Mouse (Mus musculus): ENCODE data around the gene Pdzrn4. TPM values are rescaled to one million over a fixed set of nuclear protein-coding genes. Genes with fewer than 3 reads are reported as not detected.

Pdzrn4 gene
- polyA plus RNA-seq, 1 experiment from 2014 or later = 1.7 TPM

GRCm38 (mm10) chr15:92580742-92581383, 184.2 kb downstream of the Pdzrn4 start:
- Histone ChIP-seq H3K4me2 (ENCODE audit: low read depth, severe bottlenecking) (no peak overlapping the region), H3K4me3 (ENCODE audit: low read depth, low read length) (no peak overlapping the region), H3K4me1 (ENCODE audit: control insufficient read depth, insufficient read depth, low read length) (0 out of 2 replicates have a peak, but pooled peaks cover 3% of the 10 kb centered on the region), H3K9me3 (ENCODE audit: control insufficient read depth, low read length) (no peaks in the 10 kb centered on the region), H3K36me3 (ENCODE audit: control insufficient read depth, insufficient read depth, low read length) (no peaks in the 10 kb centered on the region), H3K27ac (replicated peaks; ENCODE audit: low read depth, low read length) (no peak overlapping the region), H3K27me3 (ENCODE audit: control insufficient read depth, insufficient read depth, low read length) (no peaks in the 10 kb centered on the region), H3K9ac (ENCODE audit: low read length) (no peak overlapping the region)
- DNase-seq (ENCODE audit: low spot score) (no peak), ATAC-seq (ENCODE audit: insufficient number of reproducible peaks, low FRiP score, low TSS enrichment, low read depth) (peak; percentile 54; the same call in 1 of the 2 replicates)
- WGBS = 48% methylated on average over 9 of the region's 9 CpGs

- Histone ChIP-seq H3K9me3 (ENCODE audit: control insufficient read depth, low read length) (no peaks in the 10 kb centered on the region), H3K9ac (ENCODE audit: low read length) (no peak overlapping the region), H3K27ac (replicated peaks; ENCODE audit: low read depth, low read length) (no peak overlapping the region), H3K4me2 (ENCODE audit: low read depth, severe bottlenecking) (no peak overlapping the region), H3K27me3 (ENCODE audit: control insufficient read depth, insufficient read depth, low read length) (no peaks in the 10 kb centered on the region), H3K36me3 (ENCODE audit: control insufficient read depth, insufficient read depth, low read length) (no peaks in the 10 kb centered on the region), H3K4me1 (ENCODE audit: control insufficient read depth, insufficient read depth, low read length) (0 out of 2 replicates have a peak, but pooled peaks cover 3% of the 10 kb centered on the region), H3K4me3 (ENCODE audit: low read depth, low read length) (no peak overlapping the region)
- DNase-seq (ENCODE audit: low spot score) (no peak), ATAC-seq (ENCODE audit: insufficient number of reproducible peaks, low FRiP score, low TSS enrichment, low read depth) (no peak)
- 91% methylated on average over 14 of the region's 14 CpGs for WGBS
Observed at GRCm38 (mm10) chr15:92584357-92585138, 187.9 kb downstream of the Pdzrn4 start.

GRCm38 (mm10) chr15:92587431-92587830, 190.8 kb downstream of the Pdzrn4 start:
- H3K27me3 ChIP-seq (ENCODE audit: control insufficient read depth, insufficient read depth, low read length) = no peaks in the 10 kb centered on the region
- no peaks in the 10 kb centered on the region for H3K4me1 ChIP-seq (ENCODE audit: control insufficient read depth, insufficient read depth, low read length)
- H3K4me2 ChIP-seq (ENCODE audit: low read depth, severe bottlenecking) = no peak overlapping the region
- DNase-seq (ENCODE audit: low spot score) = no peak
- WGBS = 84% methylated on average over 1 of the region's 1 CpGs
- H3K36me3 ChIP-seq (ENCODE audit: control insufficient read depth, insufficient read depth, low read length) = no peaks in the 10 kb centered on the region
- H3K9me3 ChIP-seq (ENCODE audit: control insufficient read depth, low read length) = no peaks in the 10 kb centered on the region
- no peak overlapping the region for H3K4me3 ChIP-seq (ENCODE audit: low read depth, low read length)
- no peak overlapping the region for H3K9ac ChIP-seq (ENCODE audit: low read length)
- ATAC-seq (ENCODE audit: insufficient number of reproducible peaks, low FRiP score, low TSS enrichment, low read depth) = no peak
- no peak overlapping the region for H3K27ac ChIP-seq (replicated peaks; ENCODE audit: low read depth, low read length)

GRCm38 (mm10) chr15:92594721-92595120, 198.0 kb downstream of the Pdzrn4 start:
- WGBS = 57% methylated on average over 2 of the region's 2 CpGs
- no peaks in the 10 kb centered on the region for H3K4me1 ChIP-seq (ENCODE audit: control insufficient read depth, insufficient read depth, low read length)
- H3K4me2 ChIP-seq (ENCODE audit: low read depth, severe bottlenecking) = no peak overlapping the region
- ATAC-seq (ENCODE audit: insufficient number of reproducible peaks, low FRiP score, low TSS enrichment, low read depth) (no peak), DNase-seq (ENCODE audit: low spot score) (no peak)
- H3K9ac ChIP-seq (ENCODE audit: low read length) = no peak overlapping the region
- no peaks in the 10 kb centered on the region for H3K36me3 ChIP-seq (ENCODE audit: control insufficient read depth, insufficient read depth, low read length)
- H3K9me3 ChIP-seq (ENCODE audit: control insufficient read depth, low read length) = no peaks in the 10 kb centered on the region
- H3K27me3 ChIP-seq (ENCODE audit: control insufficient read depth, insufficient read depth, low read length) = no peaks in the 10 kb centered on the region
- no peak overlapping the region for H3K27ac ChIP-seq (replicated peaks; ENCODE audit: low read depth, low read length)
- no peak overlapping the region for H3K4me3 ChIP-seq (ENCODE audit: low read depth, low read length)

- Histone ChIP-seq H3K9me3 (ENCODE audit: control insufficient read depth, low read length) (no peaks in the 10 kb centered on the region), H3K27ac (replicated peaks; ENCODE audit: low read depth, low read length) (no peak overlapping the region), H3K36me3 (ENCODE audit: control insufficient read depth, insufficient read depth, low read length) (no peaks in the 10 kb centered on the region), H3K4me3 (ENCODE audit: low read depth, low read length) (peak overlapping the region; percentile 28), H3K9ac (ENCODE audit: low read length) (peak overlapping the region; percentile 40), H3K4me1 (ENCODE audit: control insufficient read depth, insufficient read depth, low read length) (no peaks in the 10 kb centered on the region), H3K4me2 (ENCODE audit: low read depth, severe bottlenecking) (peak overlapping the region; percentile 72), H3K27me3 (ENCODE audit: control insufficient read depth, insufficient read depth, low read length) (no peaks in the 10 kb centered on the region)
- WGBS = 2% methylated on average over 20 of the region's 20 CpGs
- DNase-seq (ENCODE audit: low spot score) (peak; percentile 43), ATAC-seq (ENCODE audit: insufficient number of reproducible peaks, low FRiP score, low TSS enrichment, low read depth) (no peak)
Observed at GRCm38 (mm10) chr15:92597011-92597780, 200.5 kb downstream of the Pdzrn4 start.

- under 1% methylated on average over 18 of the region's 18 CpGs for WGBS
- ATAC-seq (ENCODE audit: insufficient number of reproducible peaks, low FRiP score, low TSS enrichment, low read depth) (no peak), DNase-seq (ENCODE audit: low spot score) (peak; percentile 45)
- peak overlapping the region; percentile 46 for H3K4me2 ChIP-seq (ENCODE audit: low read depth, severe bottlenecking)
- 0 out of 2 replicates have a peak overlapping the region, but pooled peaks have one; percentile 14 for H3K4me3 ChIP-seq (ENCODE audit: low read depth, low read length)
- H3K9ac ChIP-seq (ENCODE audit: low read length) = 0 out of 2 replicates have a peak overlapping the region, but pooled peaks have one; percentile 27
- H3K9me3 ChIP-seq (ENCODE audit: control insufficient read depth, low read length) = no peaks in the 10 kb centered on the region
- no peaks in the 10 kb centered on the region for H3K36me3 ChIP-seq (ENCODE audit: control insufficient read depth, insufficient read depth, low read length)
- H3K27ac ChIP-seq (replicated peaks; ENCODE audit: low read depth, low read length) = no peak overlapping the region
- H3K27me3 ChIP-seq (ENCODE audit: control insufficient read depth, insufficient read depth, low read length) = no peaks in the 10 kb centered on the region
- H3K4me1 ChIP-seq (ENCODE audit: control insufficient read depth, insufficient read depth, low read length) = no peaks in the 10 kb centered on the region
Observed at GRCm38 (mm10) chr15:92598380-92599295, 202.0 kb downstream of the Pdzrn4 start.

GRCm38 (mm10) chr15:92599381-92599780, 202.7 kb downstream of the Pdzrn4 start:
- DNase-seq (ENCODE audit: low spot score) (no peak), ATAC-seq (ENCODE audit: insufficient number of reproducible peaks, low FRiP score, low TSS enrichment, low read depth) (peak; percentile 53; the same call in 1 of the 2 replicates)
- Histone ChIP-seq H3K9ac (ENCODE audit: low read length) (no peak overlapping the region), H3K9me3 (ENCODE audit: control insufficient read depth, low read length) (no peaks in the 10 kb centered on the region), H3K27ac (replicated peaks; ENCODE audit: low read depth, low read length) (no peak overlapping the region), H3K27me3 (ENCODE audit: control insufficient read depth, insufficient read depth, low read length) (no peaks in the 10 kb centered on the region), H3K4me1 (ENCODE audit: control insufficient read depth, insufficient read depth, low read length) (no peaks in the 10 kb centered on the region), H3K4me2 (ENCODE audit: low read depth, severe bottlenecking) (peak overlapping the region; percentile 46), H3K4me3 (ENCODE audit: low read depth, low read length) (no peak overlapping the region), H3K36me3 (ENCODE audit: control insufficient read depth, insufficient read depth, low read length) (no peaks in the 10 kb centered on the region)
- 13% methylated on average over 7 of the region's 7 CpGs for WGBS
